Mouse (Mus musculus) midbrain, embryonic 13.5 days (tissue): Measurements from ENCODE around the gene Adcyap1r1. TPM values are rescaled to one million over a fixed set of nuclear protein-coding genes. Genes with fewer than 3 reads are reported as not detected.

Experiments used
- ATAC-seq: fragments of 200-750 bp; cut with Nextera tagmentation; 2 replicates; pipeline ENCODE4 v1.8.0; 2017; ENCODE audit warnings: mild to moderate bottlenecking, moderate TSS enrichment, moderate library complexity
- H3K27ac ChIP-seq: fragments of 300-500 bp; sonication (generic); 2 replicates; pipeline ENCODE4 v1.5.1; 2015; ENCODE audit warnings: inconsistent platforms, mild to moderate bottlenecking, moderate library complexity
- H3K27me3 ChIP-seq: fragments of 300-500 bp; sonication (generic); 2 replicates; pipeline ENCODE4 v1.6.1; 2015; ENCODE audit warnings: mild to moderate bottlenecking, inconsistent platforms
- H3K36me3 ChIP-seq: fragments of 300-500 bp; sonication (generic); 2 replicates; pipeline ENCODE4 v1.6.1; 2015; ENCODE audit warnings: mild to moderate bottlenecking, inconsistent platforms
- H3K4me1 ChIP-seq: fragments of 300-500 bp; sonication (generic); replicated peaks from 2 replicates; pipeline ENCODE4 v1.6.1; 2015; ENCODE audit warnings: inconsistent platforms
- H3K4me2 ChIP-seq: fragments of 300-500 bp; sonication (generic); replicated peaks from 2 replicates; pipeline ENCODE4 v1.6.1; 2015; ENCODE audit warnings: moderate library complexity, mild to moderate bottlenecking, inconsistent platforms
- H3K4me3 ChIP-seq: fragments of 300-500 bp; sonication (generic); replicated peaks from 2 replicates; pipeline ENCODE4 v1.5.1; 2015; ENCODE audit warnings: mild to moderate bottlenecking, inconsistent platforms
- H3K9ac ChIP-seq: fragments of 300-500 bp; sonication (generic); replicated peaks from 2 replicates; pipeline ENCODE4 v1.6.1; 2015; ENCODE audit warnings: mild to moderate bottlenecking, inconsistent platforms
- H3K9me3 ChIP-seq: fragments of 300-500 bp; sonication (generic); 2 replicates; pipeline ENCODE4 v1.6.1; 2016; ENCODE audit warnings: mild to moderate bottlenecking, inconsistent platforms
- WGBS: fragments of 180-500 bp; shearing (Covaris S2); methylation state at CpG from one replicate; pipeline ENCODE4 v1.1.7; 2015; 5-methylcytosine and 5-hydroxymethylcytosine counted together
- microRNA-seq: library from miRNA; unstranded; fragments of <30 nt; microRNA quantifications from one replicate; pipeline ENCODE4, GENCODE M21; 2016
- polyA plus RNA-seq: library from polyadenylated mRNA; unstranded; fragments of >200 nt; fragmentation: Nextera tagmentation; extraction: Ambion mirVana; gene quantifications from 2 replicates; pipeline ENCODE4 v1.2.1, GENCODE M21; 2015

The Adcyap1r1 gene
- polyA plus RNA-seq, 1 experiment from 2014 or later, result 33.5 TPM

DNA sequence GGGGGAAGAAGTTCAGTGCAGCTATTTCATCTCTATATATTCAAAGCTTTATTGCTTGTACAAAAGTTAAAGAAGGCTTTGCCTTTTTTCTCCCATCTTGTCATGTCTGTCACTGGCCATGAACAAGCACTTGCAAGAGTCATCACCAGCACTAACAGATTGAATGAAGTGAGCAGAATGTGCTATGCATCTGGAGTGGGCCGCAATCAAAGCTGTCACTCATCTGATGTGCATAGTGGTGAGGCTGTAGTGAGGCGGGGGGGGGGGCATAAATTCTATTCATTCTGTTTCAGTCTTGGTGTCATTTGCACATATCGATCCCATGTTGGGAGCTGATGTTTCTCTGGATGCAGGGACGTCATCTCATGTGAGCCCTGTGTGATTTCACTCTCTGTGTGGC lies 91.6 kb downstream of the Adcyap1r1 start:
- Histone ChIP-seq H3K4me2 (no peak overlapping the region), H3K9me3 (no peaks in the 10 kb centered on the region), H3K27ac (no peak overlapping the region), H3K27me3 (no peaks in the 10 kb centered on the region), H3K9ac (no peak overlapping the region), H3K4me3 (no peak overlapping the region), H3K4me1 (peaks cover 16% of the 10 kb centered on the region), H3K36me3 (no peaks in the 10 kb centered on the region)
- WGBS, result 94% methylated on average over 4 of the region's 4 CpGs
- no peak for ATAC-seq

DNA sequence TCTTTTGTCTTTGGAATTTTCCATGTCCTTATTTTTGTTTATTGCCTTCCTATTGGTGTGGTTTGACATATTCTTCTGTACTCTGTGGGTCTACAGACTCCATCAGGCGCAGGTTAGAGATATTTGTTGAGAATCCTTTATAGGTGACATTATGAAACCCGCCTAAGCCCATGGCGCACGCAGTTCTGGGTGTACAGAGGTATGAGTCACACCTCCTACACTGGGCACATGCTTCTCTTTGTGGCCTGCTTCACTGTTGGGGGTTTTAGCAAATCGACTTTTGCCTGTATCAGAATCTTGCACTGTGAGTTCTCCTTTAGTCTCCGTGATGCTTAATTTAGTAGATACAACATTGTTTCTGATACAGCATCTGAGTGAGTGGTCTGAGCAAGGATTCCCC lies 97.4 kb downstream of the Adcyap1r1 start:
- no peaks in the 10 kb centered on the region for H3K9me3 ChIP-seq
- H3K4me1 ChIP-seq, result no peaks in the 10 kb centered on the region
- WGBS, result 89% methylated on average over 6 of the region's 6 CpGs

DNA sequence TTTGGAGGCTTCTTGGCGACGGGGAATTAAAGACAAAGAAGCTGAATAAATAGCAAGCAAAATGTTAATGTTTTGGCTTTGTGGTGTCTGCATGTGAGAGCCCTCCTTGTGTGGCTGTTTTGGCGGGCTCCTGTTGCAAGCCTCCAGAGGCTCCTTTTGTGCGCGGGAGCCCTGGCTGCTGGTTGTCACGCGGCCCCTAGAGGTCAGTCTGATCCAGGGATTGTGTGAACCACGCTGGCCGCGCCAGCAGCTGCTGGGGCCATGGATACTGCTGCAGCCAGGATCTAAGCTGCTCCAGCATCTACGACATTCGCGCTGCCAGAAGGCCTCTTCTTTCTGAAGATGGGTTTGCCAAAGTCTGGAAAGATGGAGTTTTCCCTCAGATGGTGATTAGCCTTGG lies 99.1 kb downstream of the Adcyap1r1 start:
- Histone ChIP-seq H3K27ac (no peak overlapping the region), H3K36me3 (no peaks in the 10 kb centered on the region), H3K4me2 (no peak overlapping the region), H3K27me3 (no peaks in the 10 kb centered on the region), H3K9me3 (no peaks in the 10 kb centered on the region), H3K4me1 (no peaks in the 10 kb centered on the region), H3K9ac (no peak overlapping the region), H3K4me3 (no peak overlapping the region)
- 34% methylated on average over 13 of the region's 13 CpGs for WGBS
- peak; percentile 60; the same call in 1 of the 2 replicates for ATAC-seq

More for the DNA sequence above, 97.4 kb downstream of the Adcyap1r1 start:
- ATAC-seq, result no peak
- H3K36me3 ChIP-seq, result no peaks in the 10 kb centered on the region
- no peaks in the 10 kb centered on the region for H3K27me3 ChIP-seq
- no peak overlapping the region for H3K4me3 ChIP-seq
- no peak overlapping the region for H3K9ac ChIP-seq
- H3K4me2 ChIP-seq, result no peak overlapping the region
- no peak overlapping the region for H3K27ac ChIP-seq

Small RNA genes within 50 kb of the gene (microRNA-seq; reads per million reads assigned to microRNA genes)
- not detected for gene Gm44352

Other genes starting within 250 kb of the Adcyap1r1 start
- 11.0 and 11.6 TPM in 2 replicates for gene Mindy4, start 248.6 kb upstream of the Adcyap1r1 start, polyA plus RNA-seq
- 1.7 and 1.8 TPM in 2 replicates for gene Aqp1, start 115.5 kb upstream of the Adcyap1r1 start, polyA plus RNA-seq
- gene Ghrhr, start 75.7 kb upstream of the Adcyap1r1 start, polyA plus RNA-seq, result not detected in 2 replicates
- 23.1 and 28.7 TPM in 2 replicates for gene Neurod6, start 229.3 kb downstream of the Adcyap1r1 start, polyA plus RNA-seq